Mouse (Mus musculus) thymus, postnatal 14 days (tissue): ENCODE measurements around the gene Srcin1.

Experiments
- DNase-seq: peaks from one replicate; pipeline ENCODE4 v3.0.0; 2021

Gene Srcin1

GRCm38 (mm10) chr11:97548757-97549156 lies 27.2 kb downstream of the Srcin1 start:
- no peak for DNase-seq

GRCm38 (mm10) chr11:97547957-97548706 lies 27.9 kb downstream of the Srcin1 start:
- no peak for DNase-seq

GRCm38 (mm10) chr11:97546804-97547411 lies 29.1 kb downstream of the Srcin1 start:
- DNase-seq, result peak; percentile 45

GRCm38 (mm10) chr11:97545808-97546560 lies 30.0 kb downstream of the Srcin1 start:
- no peak for DNase-seq

GRCm38 (mm10) chr11:97543883-97544282 lies 32.1 kb downstream of the Srcin1 start:
- no peak for DNase-seq

- DNase-seq, result no peak
These were observed 32.7 kb downstream of the Srcin1 start for GRCm38 (mm10) chr11:97543181-97543733.

GRCm38 (mm10) chr11:97542171-97543150 lies 33.5 kb downstream of the Srcin1 start:
- no peak for DNase-seq

GRCm38 (mm10) chr11:97540604-97541003 lies 35.4 kb downstream of the Srcin1 start:
- no peak for DNase-seq

GRCm38 (mm10) chr11:97540136-97540535 lies 35.9 kb downstream of the Srcin1 start:
- no peak for DNase-seq

GRCm38 (mm10) chr11:97539622-97540021 lies 36.4 kb downstream of the Srcin1 start:
- no peak for DNase-seq

GRCm38 (mm10) chr11:97537580-97538089 lies 38.4 kb downstream of the Srcin1 start:
- no peak for DNase-seq

- no peak for DNase-seq
These were observed 39.0 kb downstream of the Srcin1 start for GRCm38 (mm10) chr11:97536835-97537579.

GRCm38 (mm10) chr11:97536083-97536747 lies 39.8 kb downstream of the Srcin1 start:
- DNase-seq, result no peak

- no peak for DNase-seq
These were observed 40.3 kb downstream of the Srcin1 start for GRCm38 (mm10) chr11:97535660-97536059.

- no peak for DNase-seq
These were observed 40.7 kb downstream of the Srcin1 start for GRCm38 (mm10) chr11:97535308-97535630.

GRCm38 (mm10) chr11:97534442-97535307 lies 41.3 kb downstream of the Srcin1 start:
- peak; percentile 38 for DNase-seq

GRCm38 (mm10) chr11:97533653-97534052 lies 42.3 kb downstream of the Srcin1 start:
- DNase-seq, result no peak

GRCm38 (mm10) chr11:97532950-97533582 lies 42.9 kb downstream of the Srcin1 start:
- peak; percentile 71 for DNase-seq

- DNase-seq, result peak; percentile 25
These were observed 43.6 kb downstream of the Srcin1 start for GRCm38 (mm10) chr11:97532354-97532753.
